In genomic region chr2:119758101-119758843, GRCm38 (mm10) we compare ENCODE assay signal across 8 mouse cellular contexts. TPM values are rescaled to one million over a fixed set of nuclear protein-coding genes. Genes with fewer than 3 reads are reported as not detected.
DNase-seq lines count a peak whose midpoint lies in the region; ATAC-seq and TF ChIP-seq lines count a peak whose summit lies in the region.

No protein-coding gene starts in this region.

- peak overlapping the region; percentile 99 for H3K4me2 ChIP-seq in heart, embryonic 13.5 days
- H3K4me2 ChIP-seq in stomach, postnatal 0 days (replicated peaks; ENCODE audit: low read depth) = peak overlapping the region; percentile 100

- H3K4me1 ChIP-seq in heart, embryonic 13.5 days = peaks cover 15% of the 10 kb centered on the region
- peaks cover 18% of the 10 kb centered on the region for H3K4me1 ChIP-seq in midbrain, embryonic 10.5 days
- no peaks in the 10 kb centered on the region for H3K4me1 ChIP-seq in stomach, postnatal 0 days (replicated peaks; ENCODE audit: control insufficient read depth, insufficient read depth)

- TF ChIP-seq EP300 in stomach, postnatal 0 days (optimal IDR thresholded peaks at IDR 0.05) = no peak

- DNase-seq in urinary bladder, adult 2 months (ENCODE audit: low spot score) = peak; percentile 38
- DNase-seq in urinary bladder, postnatal 4 days (ENCODE audit: low spot score in 2 of 2) = no peak
- peak; percentile 28 to 41 for DNase-seq in cerebellum, postnatal 14 days
- DNase-seq in kidney, postnatal 10 days = peak; percentile 53
- peak; percentile 57 for DNase-seq in midbrain, embryonic 10.5 days (ENCODE audit: low spot score)
- DNase-seq in stomach, postnatal 0 days (ENCODE audit: low spot score) = peak; percentile 65
- no peak for DNase-seq in right cerebral cortex, postnatal 36 days (ENCODE audit: low spot score in 2 of 2)

- H3K36me3 ChIP-seq in heart, embryonic 13.5 days = peaks cover 2% of the 10 kb centered on the region
- H3K36me3 ChIP-seq in midbrain, embryonic 10.5 days = peaks cover 2% of the 10 kb centered on the region
- H3K36me3 ChIP-seq in stomach, postnatal 0 days (ENCODE audit: control insufficient read depth, insufficient read depth, low read length) = no peaks in the 10 kb centered on the region

- H3K9me3 ChIP-seq in heart, embryonic 13.5 days = no peaks in the 10 kb centered on the region
- H3K9me3 ChIP-seq in midbrain, embryonic 10.5 days (replicated peaks) = no peaks in the 10 kb centered on the region
- no peaks in the 10 kb centered on the region for H3K9me3 ChIP-seq in stomach, postnatal 0 days (ENCODE audit: control insufficient read depth, low read length)

- H3K4me3 ChIP-seq in heart, embryonic 13.5 days = peak overlapping the region; percentile 73
- H3K4me3 ChIP-seq in midbrain, embryonic 10.5 days = peak overlapping the region; percentile 81
- H3K4me3 ChIP-seq in stomach, postnatal 0 days (ENCODE audit: low read depth, low read length) = peak overlapping the region; percentile 71

- no peak for ATAC-seq in heart, embryonic 13.5 days (ENCODE audit: extremely low read depth, insufficient number of reproducible peaks, low FRiP score, low TSS enrichment)
- peak; percentile 41 for ATAC-seq in stomach, postnatal 0 days (ENCODE audit: low FRiP score, low TSS enrichment)

- peaks cover 89% of the 10 kb centered on the region for H3K27me3 ChIP-seq in heart, embryonic 13.5 days (replicated peaks)
- peaks cover 89% of the 10 kb centered on the region for H3K27me3 ChIP-seq in midbrain, embryonic 10.5 days (ENCODE audit: low read depth, poor library complexity, severe bottlenecking)
- peaks cover 9% of the 10 kb centered on the region; the same call in 1 of the 2 replicates for H3K27me3 ChIP-seq in stomach, postnatal 0 days (ENCODE audit: control insufficient read depth, insufficient read depth, low read length)

- no peak for TF ChIP-seq CTCF in stomach, postnatal 0 days (IDR thresholded peaks at IDR 0.05; ENCODE audit: low read depth)

- WGBS in heart, embryonic 13.5 days = under 1% methylated on average over 65 of the region's 77 CpGs
- under 1% methylated on average over 76 of the region's 77 CpGs for WGBS in midbrain, embryonic 10.5 days
- under 1% methylated on average over 53 of the region's 77 CpGs for WGBS in stomach, postnatal 0 days

- no peak overlapping the region for H3K27ac ChIP-seq in heart, embryonic 13.5 days (replicated peaks)
- peak overlapping the region; percentile 69 for H3K27ac ChIP-seq in midbrain, embryonic 10.5 days (replicated peaks)
- H3K27ac ChIP-seq in stomach, postnatal 0 days (replicated peaks) = no peak overlapping the region

- peak overlapping the region; percentile 78 for H3K9ac ChIP-seq in heart, embryonic 13.5 days
- peak overlapping the region; percentile 51 for H3K9ac ChIP-seq in stomach, postnatal 0 days (ENCODE audit: low read length)

RNA-seq across cellular contexts. Expression of gene Ltk, which starts 2.0 kb away (rescaled TPM):
- 0.19 and 0.34 TPM in 2 replicates for polyA plus RNA-seq in urinary bladder, adult 2 months (2012; rRNA removed)
- 0.10 and 0.19 TPM in 2 replicates for polyA plus RNA-seq in heart, embryonic 13.5 days (2015; fragmentation: Nextera tagmentation; extraction: Ambion mirVana)
- polyA plus RNA-seq in midbrain, embryonic 10.5 days (2016; fragmentation: Nextera tagmentation; extraction: Ambion mirVana) = 0.11 TPM in 1 of 2 replicates, not detected in the other
- 2.2 and 2.3 TPM in 2 replicates for polyA plus RNA-seq in stomach, postnatal 0 days (2015; fragmentation: Nextera tagmentation; extraction: Ambion mirVana)

RNA-seq across cellular contexts. Expression of gene Itpka, which starts 16.1 kb away (rescaled TPM):
- polyA plus RNA-seq in urinary bladder, adult 2 months (2012; rRNA removed) = 0.55 and 0.75 TPM in 2 replicates
- polyA plus RNA-seq in heart, embryonic 13.5 days (2015; fragmentation: Nextera tagmentation; extraction: Ambion mirVana) = 1.8 and 2.1 TPM in 2 replicates
- polyA plus RNA-seq in midbrain, embryonic 10.5 days (2016; fragmentation: Nextera tagmentation; extraction: Ambion mirVana) = 0.73 and 1.4 TPM in 2 replicates
- polyA plus RNA-seq in stomach, postnatal 0 days (2015; fragmentation: Nextera tagmentation; extraction: Ambion mirVana) = 9.8 and 12.1 TPM in 2 replicates

RNA-seq across cellular contexts. Expression of gene Rpap1, which starts 29.1 kb away (rescaled TPM):
- 12.0 and 13.7 TPM in 2 replicates for polyA plus RNA-seq in urinary bladder, adult 2 months (2012; rRNA removed)
- 17.6 and 19.4 TPM in 2 replicates for polyA plus RNA-seq in heart, embryonic 13.5 days (2015; fragmentation: Nextera tagmentation; extraction: Ambion mirVana)
- polyA plus RNA-seq in midbrain, embryonic 10.5 days (2016; fragmentation: Nextera tagmentation; extraction: Ambion mirVana) = 39.8 and 41.0 TPM in 2 replicates
- 10.1 and 10.4 TPM in 2 replicates for polyA plus RNA-seq in stomach, postnatal 0 days (2015; fragmentation: Nextera tagmentation; extraction: Ambion mirVana)

RNA-seq across cellular contexts. Expression of gene Tyro3, which starts 39.3 kb away (rescaled TPM):
- polyA plus RNA-seq in urinary bladder, adult 2 months (2012; rRNA removed) = 30.0 and 38.1 TPM in 2 replicates
- polyA plus RNA-seq in heart, embryonic 13.5 days (2015; fragmentation: Nextera tagmentation; extraction: Ambion mirVana) = 7.3 and 7.9 TPM in 2 replicates
- polyA plus RNA-seq in midbrain, embryonic 10.5 days (2016; fragmentation: Nextera tagmentation; extraction: Ambion mirVana) = 27.6 and 27.9 TPM in 2 replicates
- polyA plus RNA-seq in stomach, postnatal 0 days (2015; fragmentation: Nextera tagmentation; extraction: Ambion mirVana) = 20.6 and 22.8 TPM in 2 replicates

Comparison
In these comparisons a context has a peak if more than half of its experiments do, and no peak if none do; other contexts are left out.
1. DNase-seq: peak in urinary bladder, adult 2 months (single experiment), cerebellum, postnatal 14 days (2 of 2), kidney, postnatal 10 days (single experiment), midbrain, embryonic 10.5 days (single experiment) and stomach, postnatal 0 days (single experiment); none in urinary bladder, postnatal 4 days (0 of 2) and right cerebral cortex, postnatal 36 days (0 of 2).
2. Peak in every context shown above with its lines, with median percentiles within 50 percentile points of each other: H3K4me3 ChIP-seq.